Mouse (Mus musculus) liver, embryonic 16.5 days (tissue): ENCODE measurements around the gene Slc25a39. TPM values are rescaled to one million over a fixed set of nuclear protein-coding genes. Genes with fewer than 3 reads are reported as not detected.
A peak's percentile ranks its signal among the peaks of the same experiment; 100 is the strongest.
"Not testable (repeated sequence)": the region's sequence is repeated elsewhere in the genome, so short reads cannot be mapped to it uniquely, and the experiment has no call there.

Experiments used
- ATAC-seq: fragments of 200-750 bp; cut with Nextera tagmentation; 2 replicates; pipeline ENCODE4 v1.8.0; 2017; ENCODE audit warnings: low read depth, mild to moderate bottlenecking, moderate number of reproducible peaks, moderate library complexity
- H3K27ac ChIP-seq: fragments of 300-500 bp; sonication (generic); 2 replicates; pipeline ENCODE4 v1.5.1; 2014; ENCODE audit warnings: mild to moderate bottlenecking, low read length
- H3K27me3 ChIP-seq: fragments of 300-500 bp; sonication (generic); 2 replicates; pipeline ENCODE4 v1.6.1; 2014; ENCODE audit warnings: low read depth, low read length, mixed read lengths; ENCODE audit not compliant: control insufficient read depth, insufficient read depth
- H3K36me3 ChIP-seq: fragments of 300-500 bp; sonication (generic); 2 replicates; pipeline ENCODE4 v1.6.1; 2014; ENCODE audit warnings: mild to moderate bottlenecking; ENCODE audit not compliant: control insufficient read depth, insufficient read depth
- H3K4me1 ChIP-seq: fragments of 300-500 bp; sonication (generic); 2 replicates; pipeline ENCODE4 v1.6.1; 2014; ENCODE audit warnings: low read depth, low read length, mixed read lengths; ENCODE audit not compliant: control insufficient read depth
- H3K4me2 ChIP-seq: fragments of 300-500 bp; sonication (generic); 2 replicates; pipeline ENCODE4 v1.6.1; 2014; ENCODE audit warnings: low read depth, low read length, mixed read lengths
- H3K4me3 ChIP-seq: fragments of 300-500 bp; sonication (generic); 2 replicates; pipeline ENCODE4 v1.5.1; 2014; ENCODE audit warnings: low read depth, mild to moderate bottlenecking, low read length
- H3K9ac ChIP-seq: fragments of 300-500 bp; sonication (generic); 2 replicates; pipeline ENCODE4 v1.6.1; 2014; ENCODE audit warnings: low read depth, low read length
- H3K9me3 ChIP-seq: fragments of 300-500 bp; sonication (generic); replicated peaks from 2 replicates; pipeline ENCODE4 v1.6.1; 2016; ENCODE audit warnings: low read length; ENCODE audit not compliant: control insufficient read depth
- WGBS: fragments of 180-500 bp; shearing (Covaris S2); extraction: QIAGEN DNeasy Blood & Tissue Kit; methylation state at CpG from one replicate; pipeline ENCODE4 v1.1.7; 2014; ENCODE audit not compliant: insufficient replicate concordance; 5-methylcytosine and 5-hydroxymethylcytosine counted together
- polyA plus RNA-seq: library from polyadenylated mRNA; unstranded; fragments of >200 nt; fragmentation: Nextera tagmentation; extraction: Ambion mirVana; gene quantifications from 2 replicates; pipeline ENCODE4 v1.2.1, GENCODE M21; 2015

Gene Slc25a39
- polyA plus RNA-seq, 1 experiment from 2014 or later = 500 TPM

- H3K36me3 ChIP-seq = peaks cover 5% of the 10 kb centered on the region; the same call in 1 of the 2 replicates
- peak overlapping the region; percentile 66 for H3K9ac ChIP-seq
- H3K9me3 ChIP-seq = no peaks in the 10 kb centered on the region
- H3K4me1 ChIP-seq = peaks cover 64% of the 10 kb centered on the region
- WGBS = 64% methylated on average over 9 of the region's 9 CpGs
- H3K4me2 ChIP-seq = peak overlapping the region; percentile 50; the same call in 1 of the 2 replicates
- no peak for ATAC-seq
- no peaks in the 10 kb centered on the region for H3K27me3 ChIP-seq
- no peak overlapping the region for H3K4me3 ChIP-seq
- peak overlapping the region; percentile 85 for H3K27ac ChIP-seq
Measured at GRCm38 (mm10) chr11:102367504-102368280, 40.1 kb downstream of the Slc25a39 start.

GRCm38 (mm10) chr11:102366103-102366502, 41.6 kb downstream of the Slc25a39 start, which contains the start of gene Slc4a1:
TSS of gene Slc4a1 (minus strand) at chr11:102366203.
- Histone ChIP-seq H3K4me2 (peak within 1 kb of the TSS; percentile 87), H3K27ac (peak within 1 kb of the TSS; percentile 99), H3K9ac (peak within 1 kb of the TSS; percentile 92), H3K4me1 (peaks cover 59% of the 10 kb centered on the region), H3K4me3 (peak within 1 kb of the TSS; percentile 76), H3K36me3 (peaks cover 20% of the 10 kb centered on the region)
- ATAC-seq, H3K27me3 ChIP-seq, H3K9me3 ChIP-seq: not testable (repeated sequence)
- WGBS = 56% methylated on average over 8 of the region's 8 CpGs

GRCm38 (mm10) chr11:102365699-102366098, 42.0 kb downstream of the Slc25a39 start:
- Histone ChIP-seq H3K4me1 (peaks cover 60% of the 10 kb centered on the region), H3K36me3 (peaks cover 24% of the 10 kb centered on the region), H3K27ac (peak overlapping the region; percentile 99), H3K27me3 (no peaks in the 10 kb centered on the region), H3K9me3 (no peaks in the 10 kb centered on the region), H3K4me2 (peak overlapping the region; percentile 87), H3K9ac (peak overlapping the region; percentile 92), H3K4me3 (peak overlapping the region; percentile 76)
- peak; percentile 5 for ATAC-seq
- 37% methylated on average over 4 of the region's 4 CpGs for WGBS

GRCm38 (mm10) chr11:102364570-102365371, 43.0 kb downstream of the Slc25a39 start:
- WGBS = 31% methylated on average over 14 of the region's 14 CpGs
- Histone ChIP-seq H3K4me3 (peak overlapping the region; percentile 76), H3K27me3 (no peaks in the 10 kb centered on the region), H3K36me3 (peaks cover 33% of the 10 kb centered on the region), H3K9ac (peak overlapping the region; percentile 92), H3K4me2 (peak overlapping the region; percentile 87), H3K9me3 (no peaks in the 10 kb centered on the region), H3K27ac (peak overlapping the region; percentile 99), H3K4me1 (peaks cover 60% of the 10 kb centered on the region)
- ATAC-seq = peak; percentile 84

GRCm38 (mm10) chr11:102363623-102364022, 44.1 kb downstream of the Slc25a39 start:
- H3K36me3 ChIP-seq = peaks cover 45% of the 10 kb centered on the region
- H3K4me1 ChIP-seq = peaks cover 59% of the 10 kb centered on the region
- H3K27me3 ChIP-seq = no peaks in the 10 kb centered on the region
- H3K9ac ChIP-seq = peak overlapping the region; percentile 90
- peak overlapping the region; percentile 85; the same call in 1 of the 2 replicates for H3K4me2 ChIP-seq
- 23% methylated on average over 2 of the region's 2 CpGs for WGBS
- peak overlapping the region; percentile 96 for H3K27ac ChIP-seq
- ATAC-seq = peak; percentile 80
- H3K9me3 ChIP-seq = no peaks in the 10 kb centered on the region
- H3K4me3 ChIP-seq = peak overlapping the region; percentile 76

- WGBS = 69% methylated on average over 8 of the region's 8 CpGs
- H3K4me3 ChIP-seq = peak overlapping the region; percentile 76
- H3K27ac ChIP-seq = peak overlapping the region; percentile 96
- peaks cover 62% of the 10 kb centered on the region for H3K36me3 ChIP-seq
- H3K9me3 ChIP-seq = no peaks in the 10 kb centered on the region
- peak overlapping the region; percentile 90 for H3K9ac ChIP-seq
- H3K4me1 ChIP-seq = peaks cover 61% of the 10 kb centered on the region
- H3K4me2 ChIP-seq = peak overlapping the region; percentile 85
- H3K27me3 ChIP-seq = peaks cover 8% of the 10 kb centered on the region
- no peak for ATAC-seq
Measured at GRCm38 (mm10) chr11:102361776-102362495, 45.8 kb downstream of the Slc25a39 start.

- WGBS = 64% methylated on average over 10 of the region's 10 CpGs
- Histone ChIP-seq H3K4me3 (peak overlapping the region; percentile 76), H3K27me3 (peaks cover 9% of the 10 kb centered on the region), H3K9ac (peak overlapping the region; percentile 90), H3K27ac (peak overlapping the region; percentile 96), H3K4me1 (peaks cover 64% of the 10 kb centered on the region), H3K36me3 (peaks cover 98% of the 10 kb centered on the region), H3K4me2 (peak overlapping the region; percentile 85), H3K9me3 (no peaks in the 10 kb centered on the region)
- ATAC-seq = no peak
Measured at GRCm38 (mm10) chr11:102358365-102358764, 49.4 kb downstream of the Slc25a39 start.

- H3K9ac ChIP-seq = peak overlapping the region; percentile 90
- H3K27me3 ChIP-seq = peaks cover 9% of the 10 kb centered on the region
- peaks cover 78% of the 10 kb centered on the region for H3K4me1 ChIP-seq
- peaks cover 100% of the 10 kb centered on the region for H3K36me3 ChIP-seq
- no peaks in the 10 kb centered on the region for H3K9me3 ChIP-seq
- H3K4me2 ChIP-seq = peak overlapping the region; percentile 85
- ATAC-seq = no peak
- H3K4me3 ChIP-seq = peak overlapping the region; percentile 76
- H3K27ac ChIP-seq = peak overlapping the region; percentile 96
- WGBS = 63% methylated on average over 31 of the region's 31 CpGs
Measured at GRCm38 (mm10) chr11:102356636-102357350, 51.0 kb downstream of the Slc25a39 start.
